Mouse (Mus musculus): ENCODE data around the gene Nap1l2.
"Not testable (repeated sequence)": the region's sequence is repeated elsewhere in the genome, so short reads cannot be mapped to it uniquely, and the experiment has no call there.

Gene Nap1l2

DNA sequence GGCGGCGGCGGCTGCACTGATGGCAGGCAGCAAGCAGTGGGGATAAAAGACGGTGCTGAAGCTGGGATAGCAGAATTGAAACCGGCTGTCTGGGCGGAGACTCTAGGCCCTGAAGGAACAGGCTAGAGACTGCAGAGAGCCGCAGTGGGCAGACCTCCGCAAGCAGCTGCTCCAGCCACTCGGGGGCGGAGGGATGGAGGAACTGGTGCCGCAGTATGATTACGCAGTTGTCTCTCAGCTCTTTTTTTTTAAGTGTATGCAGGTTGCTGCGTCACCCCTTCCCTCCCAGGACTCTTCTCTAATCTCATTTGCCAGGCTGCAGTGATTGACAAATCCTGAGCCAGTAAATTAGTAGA, at the start of gene Nap1l2:
Nap1l2 (minus strand) TSS at position 210 of the 356 bp plus-strand sequence.
- DNase-seq: peak; percentile 82 to 86

GRCm38 (mm10) chrX:103215251-103215650, 28.8 kb upstream of the Nap1l2 start:
- DNase-seq: no peak

GRCm38 (mm10) chrX:103186829-103187228, 389 bp upstream of the Nap1l2 start:
- DNase-seq: no peak

DNA sequence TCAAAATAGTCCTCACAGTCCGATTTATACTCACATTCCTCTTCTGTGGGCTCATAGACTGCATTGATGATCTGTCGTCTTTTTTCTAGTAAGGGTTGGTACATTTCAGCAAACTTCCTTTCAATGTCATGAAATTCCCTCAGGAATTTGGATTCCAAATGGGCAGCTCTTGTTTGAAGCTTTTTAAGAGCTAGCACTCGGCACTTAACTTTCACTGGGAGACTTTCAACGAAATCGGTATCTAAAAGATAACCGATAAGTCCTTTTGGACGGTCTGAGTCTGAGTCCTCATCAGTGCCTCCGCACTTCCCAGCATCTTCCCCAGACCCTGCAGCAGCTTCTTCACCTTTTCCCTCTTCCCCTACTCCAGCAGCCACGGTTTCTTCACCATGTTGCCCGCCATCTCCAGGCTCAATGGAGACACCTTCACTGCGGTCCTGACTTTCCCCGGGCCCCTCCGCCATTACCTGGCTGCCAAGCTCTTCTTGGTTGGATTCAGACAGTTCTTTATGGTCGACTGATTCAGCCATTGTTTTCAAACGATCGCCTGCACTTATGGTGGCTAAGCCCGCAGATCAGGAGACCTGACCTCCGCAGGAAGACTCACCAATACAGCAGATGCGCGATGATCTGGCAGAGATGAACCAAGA, 534 bp downstream of the Nap1l2 start:
- DNase-seq: peak in 1 of 2 experiments; percentile 33

- peak; percentile 49 to 62 for DNase-seq
These were observed 2.9 kb downstream of the Nap1l2 start for GRCm38 (mm10) chrX:103183536-103183935.

- DNase-seq: no peak
These were observed 6.5 kb downstream of the Nap1l2 start for GRCm38 (mm10) chrX:103179771-103180558.

DNA sequence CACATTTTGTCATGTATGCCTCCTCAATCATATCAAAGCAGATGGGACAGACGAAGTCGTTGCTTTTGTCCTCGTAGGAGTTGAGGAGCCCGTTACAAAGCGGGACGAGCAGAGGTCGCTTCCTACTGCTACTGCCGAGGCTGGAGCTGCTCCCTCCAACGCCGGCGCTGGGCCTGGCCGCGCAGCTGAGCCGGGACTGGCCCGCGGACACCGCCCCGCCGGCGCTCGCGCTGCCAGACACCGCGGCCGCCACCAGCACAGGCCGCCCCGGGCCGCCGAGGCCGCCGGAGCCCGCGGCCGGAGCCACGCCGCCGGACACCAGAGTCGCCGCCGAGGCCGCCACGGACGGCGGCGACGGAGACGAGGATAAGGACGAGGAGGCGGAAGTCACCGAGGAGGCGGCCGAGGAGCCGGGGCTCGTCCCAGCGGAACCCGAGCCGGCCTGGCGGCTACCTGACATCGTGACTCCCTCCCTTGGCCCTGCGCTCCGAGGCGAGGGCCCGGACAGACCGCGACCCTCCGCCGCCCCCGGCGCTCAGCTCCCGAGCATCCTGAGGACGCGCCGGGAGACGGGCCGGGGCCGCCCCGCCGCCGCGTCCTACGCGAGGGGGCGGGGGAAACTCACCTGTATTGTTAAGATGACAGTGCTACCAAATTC, 21.4 kb downstream of the Nap1l2 start:
- not testable (repeated sequence) for DNase-seq

GRCm38 (mm10) chrX:103156134-103156533, 30.3 kb downstream of the Nap1l2 start:
- no peak for DNase-seq

GRCm38 (mm10) chrX:103138549-103138948, 47.9 kb downstream of the Nap1l2 start:
- DNase-seq: no peak

Data from cerebellum, adult 18-20 months (tissue).